ENCODE assay signal across 22 mouse cellular contexts in genomic region chr10:88457816-88458215, GRCm38 (mm10). TPM values are rescaled to one million over a fixed set of nuclear protein-coding genes. Genes with fewer than 3 reads are reported as not detected.
DNase-seq lines count a peak whose midpoint lies in the region; ATAC-seq lines count a peak whose summit lies in the region.
"Had no signal": no experiment of that assay in that cellular context is flagged by ENCODE, and none has a peak within 500 bp of the region (broad histone marks: within the 10 kb centered on the region; RNA-seq: fewer than 3 reads in every experiment).

No protein-coding gene starts in this region.

- H3K4me3 ChIP-seq in limb, embryonic 13.5 days, result no peak overlapping the region
- H3K4me3 ChIP-seq in heart, embryonic 12.5 days, result no peak overlapping the region
- H3K4me3 ChIP-seq: heart, adult 2 months; hindbrain, embryonic 12.5 days; megakaryocyte, embryonic 14.5 days; midbrain, embryonic 15.5 days had no signal

- no peak overlapping the region for H3K9ac ChIP-seq in limb, embryonic 13.5 days
- H3K9ac ChIP-seq in heart, embryonic 12.5 days, result no peak overlapping the region
- H3K9ac ChIP-seq: forebrain, postnatal 0 days; hindbrain, embryonic 12.5 days; liver, embryonic 14.5 days; midbrain, embryonic 15.5 days had no signal

- no peaks in the 10 kb centered on the region for H3K27me3 ChIP-seq in limb, embryonic 13.5 days
- no peaks in the 10 kb centered on the region for H3K27me3 ChIP-seq in heart, embryonic 12.5 days (replicated peaks)
- H3K27me3 ChIP-seq: hindbrain, embryonic 12.5 days; midbrain, embryonic 15.5 days had no signal

- no peaks in the 10 kb centered on the region for H3K36me3 ChIP-seq in limb, embryonic 13.5 days
- no peaks in the 10 kb centered on the region for H3K36me3 ChIP-seq in heart, embryonic 12.5 days
- H3K36me3 ChIP-seq: hindbrain, embryonic 12.5 days; midbrain, embryonic 15.5 days had no signal

- peak; percentile 5 for DNase-seq in embryo, embryonic 11 days
- DNase-seq in embryo, embryonic 9.5 days (ENCODE audit: extremely low spot score), result no peak
- DNase-seq in kidney, postnatal 14 days, result peak; percentile 16
- no peak for DNase-seq in kidney, adult 11 months
- peak; percentile 32 for DNase-seq in ES-CJ7 (ENCODE audit: low read depth, low spot score)
- DNase-seq in layer of hippocampus, adult 9-11 months, result no peak
- DNase-seq: adrenal gland, postnatal 14 days; cerebellum, adult 11-12 months; cerebellum, postnatal 25 days; forebrain, postnatal 0 days; gastrocnemius, postnatal 10 days; heart, adult 2 months; left cerebral cortex, postnatal 4 days; retina, postnatal 1 day; right cerebral cortex, postnatal 4 days had no signal

- H3K27ac ChIP-seq in limb, embryonic 13.5 days, result peak overlapping the region; percentile 7; the same call in 1 of the 2 replicates
- no peak overlapping the region for H3K27ac ChIP-seq in heart, embryonic 12.5 days (ENCODE audit: poor library complexity, severe bottlenecking)
- H3K27ac ChIP-seq: heart, adult 2 months; hindbrain, embryonic 12.5 days; liver, embryonic 14.5 days; midbrain, embryonic 15.5 days had no signal

- H3K9me3 ChIP-seq in limb, embryonic 13.5 days, result no peaks in the 10 kb centered on the region
- H3K9me3 ChIP-seq in heart, embryonic 12.5 days (replicated peaks), result no peaks in the 10 kb centered on the region
- H3K9me3 ChIP-seq: midbrain, embryonic 15.5 days had no signal

- 0 out of 2 replicates have a peak, but pooled peaks cover 3% of the 10 kb centered on the region for H3K4me1 ChIP-seq in limb, embryonic 13.5 days
- no peaks in the 10 kb centered on the region for H3K4me1 ChIP-seq in heart, embryonic 12.5 days (replicated peaks)
- H3K4me1 ChIP-seq: hindbrain, embryonic 12.5 days; megakaryocyte, embryonic 14.5 days; midbrain, embryonic 15.5 days had no signal

- peak overlapping the region; percentile 25; the same call in 1 of the 2 replicates for H3K4me2 ChIP-seq in limb, embryonic 13.5 days (replicated peaks)
- no peak overlapping the region for H3K4me2 ChIP-seq in heart, embryonic 12.5 days
- H3K4me2 ChIP-seq: hindbrain, embryonic 12.5 days; midbrain, embryonic 15.5 days had no signal

- WGBS in limb, embryonic 13.5 days, result 40% methylated on average over 6 of the region's 6 CpGs
- 37% methylated on average over 6 of the region's 6 CpGs for WGBS in heart, embryonic 12.5 days

- peak; percentile 63 for ATAC-seq in limb, embryonic 13.5 days (ENCODE audit: low FRiP score, low read depth)
- no peak for ATAC-seq in heart, embryonic 12.5 days (ENCODE audit: insufficient number of reproducible peaks, low FRiP score)
- ATAC-seq: forebrain, postnatal 0 days; midbrain, embryonic 15.5 days had no signal

RNA-seq across cellular contexts. Expression of gene Sycp3, which starts 1.6 kb away (rescaled TPM):
- polyA plus RNA-seq in limb, embryonic 13.5 days (2015; fragmentation: Nextera tagmentation; extraction: Ambion mirVana), result 0.32 TPM in 1 of 2 replicates, not detected in the other
- polyA plus RNA-seq in heart, embryonic 12.5 days (2016; fragmentation: Nextera tagmentation; extraction: Ambion mirVana), result 0.50 TPM in 1 of 2 replicates, not detected in the other
- polyA plus RNA-seq: embryonic facial prominence, embryonic 14.5 days; heart, adult 2 months; hindbrain, embryonic 12.5 days had no signal

RNA-seq across cellular contexts. Expression of gene Chpt1, which starts 46.1 kb away (rescaled TPM):
- 21.0 and 24.5 TPM in 2 replicates for polyA plus RNA-seq in limb, embryonic 13.5 days (2015; fragmentation: Nextera tagmentation; extraction: Ambion mirVana)
- polyA plus RNA-seq in heart, embryonic 12.5 days (2016; fragmentation: Nextera tagmentation; extraction: Ambion mirVana), result 38.3 and 38.5 TPM in 2 replicates

Comparison
In these comparisons a context has a peak if more than half of its experiments do, and no peak if none do; other contexts are left out.
1. DNase-seq: peak in embryo, embryonic 11 days (single experiment), kidney, postnatal 14 days (single experiment) and ES-CJ7 (single experiment); none in embryo, embryonic 9.5 days (single experiment), kidney, adult 11 months (single experiment) and layer of hippocampus, adult 9-11 months (single experiment).